Mouse (Mus musculus) kidney, embryonic 15.5 days (tissue): ENCODE results near the gene Sdk1. TPM values are rescaled to one million over a fixed set of nuclear protein-coding genes. Genes with fewer than 3 reads are reported as not detected.
"Not testable (repeated sequence)": the region's sequence is repeated elsewhere in the genome, so short reads cannot be mapped to it uniquely, and the experiment has no call there.

ENCODE experiments used
- ATAC-seq: fragments of 200-750 bp; cut with Nextera tagmentation; replicated peaks from 2 replicates; pipeline ENCODE4 v1.8.0; 2017; ENCODE audit warnings: moderate TSS enrichment; ENCODE audit not compliant: low FRiP score
- H3K27ac ChIP-seq: fragments of 300-500 bp; sonication (generic); 2 replicates; pipeline ENCODE4 v1.5.1; 2015; ENCODE audit warnings: mild to moderate bottlenecking, inconsistent platforms
- H3K27me3 ChIP-seq: fragments of 300-500 bp; sonication (generic); 2 replicates; pipeline ENCODE4 v1.6.1; 2015; ENCODE audit warnings: inconsistent platforms
- H3K36me3 ChIP-seq: fragments of 300-500 bp; sonication (generic); 2 replicates; pipeline ENCODE4 v1.6.1; 2015; ENCODE audit warnings: inconsistent platforms
- H3K4me1 ChIP-seq: fragments of 300-500 bp; sonication (generic); 2 replicates; pipeline ENCODE4 v1.6.1; 2015; ENCODE audit warnings: inconsistent platforms
- H3K4me2 ChIP-seq: fragments of 300-500 bp; sonication (generic); 2 replicates; pipeline ENCODE4 v1.6.1; 2015; ENCODE audit warnings: moderate library complexity, mild to moderate bottlenecking, inconsistent platforms
- H3K4me3 ChIP-seq: fragments of 300-500 bp; sonication (generic); replicated peaks from 2 replicates; pipeline ENCODE4 v1.5.1; 2015; ENCODE audit warnings: mild to moderate bottlenecking, inconsistent platforms
- H3K9ac ChIP-seq: fragments of 300-500 bp; sonication (generic); 2 replicates; pipeline ENCODE4 v1.6.1; 2015; ENCODE audit warnings: mild to moderate bottlenecking, inconsistent platforms
- H3K9me3 ChIP-seq: fragments of 300-500 bp; sonication (generic); replicated peaks from 2 replicates; pipeline ENCODE4 v1.6.1; 2016; ENCODE audit warnings: inconsistent platforms
- WGBS: fragments of 180-500 bp; shearing (Covaris S2); methylation state at CpG from one replicate; pipeline ENCODE4 v1.1.7; 2015; ENCODE audit warnings: mixed read lengths; 5-methylcytosine and 5-hydroxymethylcytosine counted together
- polyA plus RNA-seq: library from polyadenylated mRNA; unstranded; fragments of >200 nt; fragmentation: Nextera tagmentation; extraction: Ambion mirVana; gene quantifications from 2 replicates; pipeline ENCODE4 v1.2.1, GENCODE M21; 2015

Sdk1 gene
- polyA plus RNA-seq, 1 experiment from 2014 or later, result 3.3 TPM

DNA sequence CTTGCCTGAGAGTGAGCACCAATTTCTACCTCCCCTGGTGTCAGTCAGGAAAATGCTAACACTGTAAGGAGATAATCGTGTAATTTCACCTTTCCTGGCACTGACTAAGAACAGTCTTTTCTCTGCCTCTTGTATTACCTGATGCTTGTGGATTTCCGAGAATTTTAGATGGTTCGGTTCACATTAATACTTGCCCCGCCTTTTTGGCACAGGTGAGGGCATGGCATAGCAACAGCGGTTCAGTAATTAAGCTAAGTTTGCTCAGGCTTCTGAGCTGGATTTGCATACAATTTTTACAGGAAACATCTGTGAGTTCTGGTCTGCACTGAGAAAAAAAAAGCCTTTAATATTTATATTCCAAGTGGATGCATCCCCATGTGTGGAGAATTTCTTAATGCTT, 350.0 kb downstream of the Sdk1 start:
- Histone ChIP-seq H3K4me2 (no peak overlapping the region), H3K4me3 (no peak overlapping the region), H3K27ac (no peak overlapping the region), H3K9me3 (no peaks in the 10 kb centered on the region), H3K9ac (no peak overlapping the region), H3K4me1 (no peaks in the 10 kb centered on the region), H3K36me3 (no peaks in the 10 kb centered on the region), H3K27me3 (no peaks in the 10 kb centered on the region)
- no peak for ATAC-seq
- 87% methylated on average over 5 of the region's 5 CpGs for WGBS

DNA sequence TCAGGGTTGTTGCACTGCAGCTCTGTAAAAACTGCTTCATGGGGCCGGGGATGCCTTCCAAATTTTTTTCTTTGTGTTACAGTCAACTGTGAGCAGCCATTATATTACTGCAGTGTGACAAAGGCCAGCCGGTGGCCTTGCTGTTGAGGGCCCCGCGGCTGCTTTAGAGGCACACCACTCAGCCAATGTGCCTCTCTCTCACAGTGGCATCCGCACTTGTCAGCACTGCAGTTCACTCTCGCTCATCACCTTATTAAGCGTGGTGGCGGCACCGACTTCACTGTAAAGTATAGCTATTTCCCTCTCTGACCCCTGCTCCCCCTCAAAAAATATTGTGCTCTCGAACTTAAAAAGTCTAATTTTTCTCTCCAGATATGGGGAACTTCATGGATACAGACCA, 371.4 kb downstream of the Sdk1 start:
- Histone ChIP-seq H3K4me2 (no peak overlapping the region), H3K36me3 (no peaks in the 10 kb centered on the region), H3K27ac (no peak overlapping the region), H3K4me1 (peaks cover 3% of the 10 kb centered on the region; the same call in 1 of the 2 replicates), H3K4me3 (no peak overlapping the region), H3K9me3 (no peaks in the 10 kb centered on the region), H3K9ac (no peak overlapping the region), H3K27me3 (no peaks in the 10 kb centered on the region)
- 66% methylated on average over 10 of the region's 10 CpGs for WGBS
- no peak for ATAC-seq

- H3K4me2 ChIP-seq, result no peak overlapping the region
- peaks cover 3% of the 10 kb centered on the region; the same call in 1 of the 2 replicates for H3K4me1 ChIP-seq
- H3K4me3 ChIP-seq, result no peak overlapping the region
- H3K9me3 ChIP-seq, result no peaks in the 10 kb centered on the region
- H3K9ac ChIP-seq, result no peak overlapping the region
- ATAC-seq, result no peak
- 57% methylated on average over 7 of the region's 7 CpGs for WGBS
- H3K27me3 ChIP-seq, result no peaks in the 10 kb centered on the region
- no peaks in the 10 kb centered on the region for H3K36me3 ChIP-seq
- H3K27ac ChIP-seq, result no peak overlapping the region
Observed at GRCm38 (mm10) chr5:141615763-141616162, 374.5 kb downstream of the Sdk1 start.

DNA sequence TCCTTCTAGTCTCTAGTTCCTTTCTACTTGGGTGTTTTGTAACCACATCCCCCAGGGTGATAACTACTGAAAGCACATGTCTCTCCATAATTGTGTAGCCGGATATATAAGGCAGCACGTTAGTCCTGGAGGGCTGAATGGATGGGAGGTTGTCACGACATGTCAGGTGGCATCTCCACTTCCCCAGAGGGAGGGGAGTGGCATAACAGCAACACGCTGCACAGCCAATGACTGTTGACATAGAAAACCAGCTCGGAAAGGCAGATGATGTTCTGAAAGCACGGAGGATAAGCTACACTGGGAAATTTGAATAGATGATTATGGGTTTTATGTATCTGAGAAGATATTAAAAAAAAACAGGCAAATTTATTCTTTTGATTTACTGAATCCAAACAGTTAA, 376.4 kb downstream of the Sdk1 start:
- Histone ChIP-seq H3K9ac (no peak overlapping the region), H3K4me2 (no peak overlapping the region), H3K36me3 (no peaks in the 10 kb centered on the region), H3K9me3 (no peaks in the 10 kb centered on the region), H3K4me3 (no peak overlapping the region), H3K27me3 (no peaks in the 10 kb centered on the region), H3K27ac (no peak overlapping the region), H3K4me1 (peaks cover 3% of the 10 kb centered on the region; the same call in 1 of the 2 replicates)
- no peak for ATAC-seq
- 71% methylated on average over 6 of the region's 6 CpGs for whole genome bisulfite sequencing

- WGBS, result 83% methylated on average over 4 of the region's 4 CpGs
- no peaks in the 10 kb centered on the region for H3K9me3 ChIP-seq
- H3K4me2 ChIP-seq, result no peak overlapping the region
- no peaks in the 10 kb centered on the region for H3K4me1 ChIP-seq
- H3K27me3 ChIP-seq, result no peaks in the 10 kb centered on the region
- no peak overlapping the region for H3K9ac ChIP-seq
- H3K4me3 ChIP-seq, result no peak overlapping the region
- no peaks in the 10 kb centered on the region for H3K36me3 ChIP-seq
- ATAC-seq, result no peak
- H3K27ac ChIP-seq, result no peak overlapping the region
Observed at GRCm38 (mm10) chr5:141625401-141625800, 384.1 kb downstream of the Sdk1 start.

DNA sequence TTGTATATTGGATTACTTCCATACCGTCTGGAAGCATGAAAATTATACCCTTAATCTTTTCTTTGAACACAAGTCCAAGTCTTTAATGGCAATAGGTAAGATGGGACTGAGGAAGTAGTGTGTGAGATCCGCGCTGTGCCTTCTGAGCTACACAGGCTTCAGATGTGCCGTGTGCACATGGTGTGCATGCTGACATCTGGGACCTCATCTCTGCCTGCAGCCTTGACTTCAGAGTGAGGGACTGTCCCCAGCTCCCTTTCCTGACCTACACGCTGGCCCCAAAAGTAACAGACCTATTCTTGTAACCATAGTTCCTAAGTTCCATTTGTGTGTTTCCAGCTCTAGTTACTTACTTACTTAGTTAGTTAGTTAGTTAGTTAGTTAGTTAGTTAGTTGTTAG, 390.4 kb downstream of the Sdk1 start:
- no peak overlapping the region for H3K9ac ChIP-seq
- no peaks in the 10 kb centered on the region for H3K36me3 ChIP-seq
- H3K9me3 ChIP-seq, result no peaks in the 10 kb centered on the region
- H3K27me3 ChIP-seq, result no peaks in the 10 kb centered on the region
- no peak for ATAC-seq
- H3K27ac ChIP-seq, result no peak overlapping the region
- H3K4me3 ChIP-seq, result no peak overlapping the region
- H3K4me1 ChIP-seq, result no peaks in the 10 kb centered on the region
- no peak overlapping the region for H3K4me2 ChIP-seq
- 88% methylated on average over 5 of the region's 5 CpGs for WGBS

DNA sequence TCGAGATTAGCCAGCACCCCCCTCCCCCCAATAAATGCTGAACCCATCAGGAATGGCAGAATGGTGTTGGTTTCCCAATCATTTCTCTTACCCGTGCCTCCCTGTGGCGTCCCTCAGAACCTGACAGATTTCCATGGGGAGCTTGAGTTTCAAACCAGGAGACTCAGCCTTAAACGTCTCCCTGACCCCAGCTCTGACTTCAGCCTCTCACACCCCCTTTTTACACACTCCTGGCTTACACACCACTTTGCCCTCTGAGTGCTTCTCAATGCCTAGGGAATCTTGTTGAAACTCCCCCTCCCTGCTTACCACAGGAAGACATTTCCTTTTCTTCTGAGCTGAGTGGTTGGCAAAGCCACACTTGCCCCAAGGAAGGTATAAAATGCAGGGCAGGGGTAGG, 392.0 kb downstream of the Sdk1 start:
- Histone ChIP-seq H3K9ac (no peak overlapping the region), H3K9me3 (no peaks in the 10 kb centered on the region), H3K4me1 (no peaks in the 10 kb centered on the region), H3K27me3 (no peaks in the 10 kb centered on the region), H3K36me3 (no peaks in the 10 kb centered on the region), H3K4me3 (no peak overlapping the region), H3K4me2 (no peak overlapping the region), H3K27ac (no peak overlapping the region)
- WGBS, result 56% methylated on average over 4 of the region's 4 CpGs
- ATAC-seq, result no peak

- Histone ChIP-seq H3K36me3 (no peaks in the 10 kb centered on the region), H3K9ac (no peak overlapping the region)
- 88% methylated on average over 11 of the region's 11 CpGs for WGBS
Observed at GRCm38 (mm10) chr5:141636406-141636805, 395.1 kb downstream of the Sdk1 start.

DNA sequence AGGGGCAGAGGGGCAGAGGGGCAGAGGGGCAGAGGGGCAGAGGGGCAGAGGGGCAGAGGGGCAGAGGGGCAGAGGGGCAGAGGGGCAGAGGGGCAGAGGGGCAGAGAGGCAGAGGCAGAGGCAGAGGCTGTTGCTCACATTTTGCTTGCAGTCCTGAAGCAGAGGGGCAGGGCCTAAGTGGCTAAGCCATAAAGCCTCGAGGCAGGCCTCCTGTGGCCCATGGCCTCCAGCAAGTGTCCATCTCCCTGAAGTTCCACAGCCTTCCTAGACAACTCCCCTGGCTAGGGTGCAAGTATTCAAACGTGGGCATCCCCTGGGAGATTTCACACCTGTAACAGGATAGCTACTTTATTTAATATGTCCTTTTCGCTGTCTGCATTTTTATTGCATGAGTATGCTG, 395.8 kb downstream of the Sdk1 start:
- WGBS, result 59% methylated on average over 3 of the region's 3 CpGs
- H3K36me3 ChIP-seq, ATAC-seq: not testable (repeated sequence)

More at GRCm38 (mm10) chr5:141636406-141636805, 395.1 kb downstream of the Sdk1 start:
- no peaks in the 10 kb centered on the region for H3K27me3 ChIP-seq
- no peaks in the 10 kb centered on the region for H3K4me1 ChIP-seq
- no peak overlapping the region for H3K4me3 ChIP-seq
- H3K4me2 ChIP-seq, result no peak overlapping the region
- no peak for ATAC-seq
- H3K9me3 ChIP-seq, result no peaks in the 10 kb centered on the region
- no peak overlapping the region for H3K27ac ChIP-seq

DNA sequence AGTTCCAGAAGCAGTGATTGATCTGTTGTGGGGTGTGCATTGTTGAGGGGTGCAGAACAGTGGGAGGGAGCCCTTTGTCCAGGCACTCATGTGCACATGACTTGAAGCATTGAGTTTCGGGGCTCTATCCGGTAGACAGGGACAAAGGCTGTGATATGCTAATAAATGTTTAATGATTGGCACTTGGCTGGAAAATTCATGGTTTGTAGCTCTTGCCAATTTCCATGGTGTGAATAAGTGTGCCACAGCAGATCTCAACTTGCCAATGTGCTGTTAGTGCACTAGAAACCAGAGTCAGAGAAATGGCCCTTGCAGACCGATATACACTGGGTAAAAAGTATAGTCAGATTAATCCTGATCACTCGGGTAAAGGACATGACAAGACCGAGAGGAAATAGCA, 404.4 kb downstream of the Sdk1 start:
- no peaks in the 10 kb centered on the region for H3K9me3 ChIP-seq
- WGBS, result 87% methylated on average over 5 of the region's 5 CpGs
- H3K4me3 ChIP-seq, result no peak overlapping the region
- H3K4me1 ChIP-seq, result no peaks in the 10 kb centered on the region
- no peaks in the 10 kb centered on the region for H3K27me3 ChIP-seq
- no peak overlapping the region for H3K4me2 ChIP-seq
- no peak for ATAC-seq
- H3K27ac ChIP-seq, result no peak overlapping the region
- H3K9ac ChIP-seq, result no peak overlapping the region
- no peaks in the 10 kb centered on the region for H3K36me3 ChIP-seq

More for the DNA sequence above, 395.8 kb downstream of the Sdk1 start:
- H3K27me3 ChIP-seq, H3K9ac ChIP-seq, H3K27ac ChIP-seq, H3K4me1 ChIP-seq, H3K9me3 ChIP-seq, H3K4me3 ChIP-seq, H3K4me2 ChIP-seq: not testable (repeated sequence)

GRCm38 (mm10) chr5:141646621-141647020, 405.3 kb downstream of the Sdk1 start:
- Histone ChIP-seq H3K36me3 (no peaks in the 10 kb centered on the region), H3K27me3 (no peaks in the 10 kb centered on the region), H3K9me3 (no peaks in the 10 kb centered on the region), H3K4me2 (no peak overlapping the region), H3K4me3 (no peak overlapping the region), H3K4me1 (no peaks in the 10 kb centered on the region), H3K9ac (no peak overlapping the region), H3K27ac (no peak overlapping the region)
- ATAC-seq, result no peak
- 75% methylated on average over 2 of the region's 2 CpGs for WGBS

- Histone ChIP-seq H3K4me3 (no peak overlapping the region), H3K27ac (no peak overlapping the region), H3K4me2 (no peak overlapping the region), H3K4me1 (no peaks in the 10 kb centered on the region), H3K36me3 (no peaks in the 10 kb centered on the region), H3K9ac (no peak overlapping the region), H3K27me3 (no peaks in the 10 kb centered on the region), H3K9me3 (no peaks in the 10 kb centered on the region)
- ATAC-seq, result no peak
- WGBS, result 46% methylated on average over 6 of the region's 6 CpGs
Observed at GRCm38 (mm10) chr5:141649831-141650375, 408.6 kb downstream of the Sdk1 start.

DNA sequence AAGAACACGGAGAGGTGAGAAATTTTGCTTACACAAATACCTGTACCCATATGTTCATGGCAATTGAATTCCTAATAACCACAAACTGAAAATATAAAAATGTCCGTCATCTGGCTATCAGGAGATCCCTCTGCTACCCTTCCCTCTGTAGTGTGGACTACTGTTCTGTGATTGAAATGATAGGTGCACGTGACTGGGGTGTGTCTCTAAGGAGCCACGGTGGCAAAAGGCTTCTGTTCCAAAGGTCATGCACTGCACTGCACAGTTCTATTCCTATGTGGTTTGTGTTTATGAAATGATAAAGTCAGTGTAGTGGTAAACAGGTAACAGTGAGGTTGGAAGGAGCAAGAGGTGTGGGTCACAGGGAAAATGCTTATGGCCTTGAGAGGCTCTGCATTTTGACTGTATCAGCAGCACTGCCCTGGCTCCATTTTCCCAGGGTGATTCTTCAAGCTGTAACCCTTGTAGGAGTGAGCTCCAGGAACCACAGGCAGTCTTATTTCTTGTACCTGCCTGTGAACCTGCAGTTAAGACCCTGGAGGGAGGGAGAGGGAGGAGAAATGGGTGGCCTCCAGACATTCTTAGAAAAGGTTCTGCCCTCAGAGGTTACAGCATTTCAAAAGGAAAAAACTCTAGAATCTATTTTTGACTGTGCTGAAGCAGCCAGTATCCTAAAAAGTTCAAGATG, 410.5 kb downstream of the Sdk1 start:
- Histone ChIP-seq H3K36me3 (no peaks in the 10 kb centered on the region), H3K4me3 (no peak overlapping the region), H3K27me3 (no peaks in the 10 kb centered on the region), H3K27ac (no peak overlapping the region), H3K9me3 (no peaks in the 10 kb centered on the region), H3K4me2 (no peak overlapping the region), H3K9ac (no peak overlapping the region), H3K4me1 (no peaks in the 10 kb centered on the region)
- 87% methylated on average over 4 of the region's 4 CpGs for WGBS
- ATAC-seq, result no peak
